Mouse (Mus musculus) embryo, embryonic 9.5 days (tissue): ENCODE data around the gene Nsg1.

ENCODE experiments used
- DNase-seq: peaks from one replicate; pipeline ENCODE4 v3.0.0-alpha.2; 2017; ENCODE audit errors: extremely low spot score

The Nsg1 gene

GRCm38 (mm10) chr5:38140893-38141292, 18.8 kb downstream of the Nsg1 start:
- DNase-seq: no peak

GRCm38 (mm10) chr5:38137163-38137562, 22.5 kb downstream of the Nsg1 start:
- no peak for DNase-seq

GRCm38 (mm10) chr5:38136247-38136646, 23.5 kb downstream of the Nsg1 start:
- no peak for DNase-seq

- DNase-seq: no peak
These were observed 30.4 kb downstream of the Nsg1 start for GRCm38 (mm10) chr5:38129339-38129738.

- DNase-seq: no peak
These were observed 33.0 kb downstream of the Nsg1 start for GRCm38 (mm10) chr5:38126519-38127306.

GRCm38 (mm10) chr5:38121699-38122098, 38.0 kb downstream of the Nsg1 start:
- DNase-seq: no peak

GRCm38 (mm10) chr5:38119268-38119667, 40.4 kb downstream of the Nsg1 start:
- DNase-seq: no peak

GRCm38 (mm10) chr5:38117056-38117455, 42.7 kb downstream of the Nsg1 start:
- DNase-seq: no peak

- DNase-seq: no peak
These were observed 45.2 kb downstream of the Nsg1 start for GRCm38 (mm10) chr5:38114526-38114925.

GRCm38 (mm10) chr5:38106807-38107206, 52.9 kb downstream of the Nsg1 start:
- no peak for DNase-seq

GRCm38 (mm10) chr5:38106080-38106697, 53.5 kb downstream of the Nsg1 start:
- no peak for DNase-seq

- no peak for DNase-seq
These were observed 56.8 kb downstream of the Nsg1 start for GRCm38 (mm10) chr5:38102945-38103344.

GRCm38 (mm10) chr5:38099139-38099676, 60.5 kb downstream of the Nsg1 start:
- no peak for DNase-seq

GRCm38 (mm10) chr5:38097501-38098093, 62.1 kb downstream of the Nsg1 start:
- no peak for DNase-seq

GRCm38 (mm10) chr5:38094331-38094730, 65.4 kb downstream of the Nsg1 start:
- no peak for DNase-seq

GRCm38 (mm10) chr5:38091966-38092304, 67.8 kb downstream of the Nsg1 start:
- DNase-seq: no peak

GRCm38 (mm10) chr5:38091046-38091965, 68.4 kb downstream of the Nsg1 start:
- DNase-seq: peak; percentile 59

- no peak for DNase-seq
These were observed 69.1 kb downstream of the Nsg1 start for GRCm38 (mm10) chr5:38090581-38090980.

- no peak for DNase-seq
These were observed 69.6 kb downstream of the Nsg1 start for GRCm38 (mm10) chr5:38090111-38090510.
